Mouse (Mus musculus): ENCODE data around the gene Nprl3. TPM values are rescaled to one million over a fixed set of nuclear protein-coding genes. Genes with fewer than 3 reads are reported as not detected.

Nprl3 gene
- total RNA-seq, 4 experiments from 2014 or later = 55.3 to 63.7 (median 60.5) TPM

DNA sequence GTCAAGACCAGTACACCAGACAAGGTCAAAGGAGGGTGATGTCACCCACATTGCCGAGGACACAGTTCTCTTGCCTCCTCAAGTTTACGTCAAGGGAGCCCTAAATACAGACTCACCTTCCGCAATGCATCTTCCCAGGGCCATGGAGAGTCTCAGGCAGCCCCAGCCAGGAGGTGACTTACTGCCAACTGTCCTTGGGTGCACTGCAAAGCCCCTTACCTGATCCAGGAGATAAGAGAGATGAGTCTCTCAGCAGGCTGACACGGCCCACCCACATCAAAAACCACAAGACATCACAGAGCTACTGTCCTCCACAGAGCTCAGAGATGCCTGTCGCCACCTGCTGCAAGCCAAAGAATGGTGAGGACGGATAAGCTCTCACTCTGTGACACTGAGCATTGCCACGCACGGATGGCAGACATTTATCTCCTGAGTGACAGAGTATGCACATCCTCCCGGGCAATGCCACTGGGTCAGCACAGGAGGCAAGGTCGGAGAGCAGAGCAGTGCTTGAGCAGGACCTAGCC, 67.4 kb downstream of the Nprl3 start, which contains the start of gene Il9r:
Gene Il9r (minus strand): TSS at position 205 of the 527 bp plus-strand sequence.
- no peak for DNase-seq (ENCODE audit: low spot score in 2 of 2)

DNA sequence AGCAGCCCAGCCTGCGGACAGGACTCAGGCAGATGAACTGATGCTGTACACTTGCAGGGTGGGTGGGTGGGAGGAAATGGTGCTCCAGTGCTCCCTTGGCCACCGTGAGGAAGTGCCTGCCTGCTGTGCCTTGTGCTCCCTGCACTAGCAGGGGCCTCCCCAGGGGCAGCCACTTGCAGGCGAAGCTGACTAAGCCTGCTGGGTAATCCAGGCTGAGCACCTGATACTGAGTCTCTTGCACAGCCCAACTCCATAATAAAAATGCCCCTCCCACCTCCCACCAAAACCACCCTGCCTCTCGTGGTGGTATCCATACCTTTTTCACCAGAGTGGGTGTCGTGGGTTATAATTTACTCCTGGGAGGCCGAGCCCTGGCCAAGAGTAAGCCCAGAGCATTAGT, 68.3 kb downstream of the Nprl3 start:
- no peak for DNase-seq (ENCODE audit: low spot score in 2 of 2)

DNA sequence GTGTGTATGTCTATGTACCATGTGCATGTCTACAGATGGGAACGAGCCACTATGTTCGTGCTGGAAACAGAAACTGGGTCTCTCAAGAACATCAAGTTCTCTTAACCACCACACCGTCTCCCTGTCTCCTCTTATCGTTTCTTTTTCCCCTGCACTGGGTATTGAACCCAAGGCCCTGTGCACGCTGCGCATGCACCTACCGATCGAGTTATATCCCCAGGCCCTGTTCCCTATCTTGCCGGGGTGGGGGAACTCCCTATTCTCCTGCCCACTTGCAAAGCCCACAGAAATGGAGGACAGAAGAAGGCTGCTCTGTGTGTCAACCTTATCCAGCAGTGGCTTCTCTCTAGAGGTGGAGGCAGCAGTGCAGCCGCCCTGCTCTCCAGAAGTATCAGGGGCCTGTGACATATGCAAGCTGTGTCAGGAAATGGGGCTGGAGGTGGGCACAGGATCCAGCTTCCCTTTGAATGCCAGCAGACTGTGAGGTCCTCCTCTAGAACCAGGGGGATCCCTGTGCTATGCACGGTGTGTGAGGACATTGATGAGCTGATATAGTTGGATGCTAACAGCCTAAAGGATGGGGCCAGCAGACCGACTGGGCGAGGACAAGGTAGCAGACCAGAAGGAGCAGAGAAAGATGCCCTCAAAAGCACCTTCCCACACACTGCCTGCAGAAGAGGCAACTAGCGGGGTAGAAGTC, 69.1 kb downstream of the Nprl3 start:
- DNase-seq (ENCODE audit: low spot score in 2 of 2) = no peak

DNA sequence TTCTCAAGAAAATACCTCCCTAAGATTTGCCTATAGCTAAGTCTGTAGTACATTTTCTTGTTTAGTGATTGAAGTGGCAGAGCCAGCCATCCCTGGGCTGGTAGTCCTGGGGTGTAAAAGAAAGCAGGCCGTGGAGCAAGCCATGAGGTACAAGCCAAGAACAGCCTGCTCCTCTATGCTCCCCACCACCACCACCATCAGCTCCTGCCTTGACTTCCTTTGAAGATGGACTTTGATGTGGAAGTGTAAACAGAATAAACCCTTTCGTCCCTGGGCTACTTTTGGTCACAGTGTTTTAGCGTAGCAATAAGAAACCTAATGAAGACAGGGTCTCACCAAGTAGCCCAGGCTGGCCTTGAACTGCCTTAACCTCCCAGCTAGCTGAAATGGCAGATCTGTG, 69.7 kb downstream of the Nprl3 start:
- DNase-seq (ENCODE audit: low spot score in 2 of 2) = no peak

DNA sequence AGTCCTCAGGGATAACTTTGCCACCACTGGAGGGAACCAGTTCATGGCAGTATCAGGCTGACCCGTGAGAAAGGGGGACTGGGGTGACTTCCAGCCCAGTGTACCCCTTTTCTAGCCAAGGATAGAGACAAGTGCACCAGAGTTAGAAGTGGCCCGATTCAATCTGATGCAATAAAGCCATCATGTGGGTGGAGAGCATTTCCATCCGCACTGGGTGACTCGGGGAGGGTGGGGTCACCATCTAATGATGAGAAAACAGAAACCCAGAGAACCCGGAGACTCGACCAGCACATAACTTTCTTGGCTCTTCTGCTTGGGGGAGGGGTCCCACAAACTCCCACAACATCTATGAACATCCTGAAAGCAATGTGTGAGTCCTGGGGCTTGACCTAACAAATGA, 70.8 kb downstream of the Nprl3 start:
- no peak for DNase-seq (ENCODE audit: low spot score in 2 of 2)

DNA sequence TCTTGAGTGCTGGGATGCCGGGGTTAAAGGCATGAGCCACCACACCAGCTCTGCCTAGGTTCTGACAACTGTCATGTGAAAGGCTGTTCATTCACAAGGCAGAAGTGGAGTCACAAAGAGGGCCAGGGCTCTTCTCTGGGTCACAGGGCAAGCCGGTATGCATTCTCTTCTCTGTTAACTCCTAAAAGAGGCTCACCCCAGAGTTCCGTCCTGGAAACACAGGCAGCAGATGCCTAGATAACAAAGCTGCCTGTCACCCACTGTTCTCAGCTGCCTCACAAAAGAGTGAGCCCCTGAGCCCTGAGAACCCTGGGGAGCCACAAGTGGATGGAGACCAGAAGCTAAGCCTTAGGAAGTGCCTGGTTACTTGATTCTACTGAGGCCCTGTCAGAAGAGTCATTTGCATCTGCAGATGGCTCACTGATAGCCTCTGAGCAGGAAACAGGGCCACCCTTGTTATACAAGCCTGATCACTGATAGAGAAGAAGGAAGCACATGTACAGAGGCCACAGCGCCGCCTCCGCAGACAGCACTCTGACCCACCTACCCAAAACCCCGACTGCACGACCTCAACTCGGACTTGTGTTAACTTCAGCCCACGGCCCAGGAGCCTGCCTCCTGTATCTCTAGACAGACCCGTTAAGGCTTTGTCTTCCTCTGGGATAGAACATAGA, 71.5 kb downstream of the Nprl3 start:
- DNase-seq (ENCODE audit: low spot score in 2 of 2) = no peak

DNA sequence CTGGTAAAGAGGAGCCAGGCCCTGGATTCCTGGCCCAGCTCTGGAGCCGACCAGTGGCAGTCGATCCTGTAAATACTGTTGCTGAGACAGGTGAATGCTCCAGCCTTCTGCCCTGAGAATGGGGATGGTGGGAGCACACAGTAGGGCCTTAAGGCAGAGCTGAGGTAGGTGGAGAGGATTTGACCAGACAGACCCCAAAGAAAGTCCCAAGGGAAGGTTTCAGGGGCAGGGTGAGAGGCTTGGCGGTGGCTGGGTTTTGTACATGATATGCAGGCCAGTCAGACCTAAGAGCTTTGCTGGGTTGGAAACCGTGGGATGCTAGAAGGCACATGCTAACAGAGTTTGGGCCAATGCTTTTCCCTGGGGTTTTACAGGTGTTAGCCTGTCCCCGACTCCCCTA, 72.9 kb downstream of the Nprl3 start:
- DNase-seq (ENCODE audit: low spot score in 2 of 2) = no peak

DNA sequence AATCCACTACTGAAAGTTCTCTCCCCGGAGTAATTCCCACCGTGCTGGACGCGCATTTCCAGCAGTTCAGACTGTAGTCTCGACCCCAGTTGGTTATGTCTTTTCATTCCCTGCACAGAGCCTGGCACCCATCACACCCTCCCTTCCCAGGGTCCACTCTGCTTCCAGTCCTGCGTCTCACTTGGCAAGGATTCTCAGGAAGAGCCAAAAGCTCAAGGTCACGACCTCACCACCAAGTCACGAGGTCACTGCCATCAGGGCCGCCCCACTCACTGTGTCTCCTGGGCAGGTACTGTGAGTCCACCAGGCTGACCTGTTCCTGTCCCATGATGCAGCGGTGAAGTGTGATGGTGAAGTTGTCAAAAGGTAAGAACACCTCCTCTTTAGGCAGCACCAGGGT, 73.4 kb downstream of the Nprl3 start:
- no peak for DNase-seq (ENCODE audit: low spot score in 2 of 2)

DNA sequence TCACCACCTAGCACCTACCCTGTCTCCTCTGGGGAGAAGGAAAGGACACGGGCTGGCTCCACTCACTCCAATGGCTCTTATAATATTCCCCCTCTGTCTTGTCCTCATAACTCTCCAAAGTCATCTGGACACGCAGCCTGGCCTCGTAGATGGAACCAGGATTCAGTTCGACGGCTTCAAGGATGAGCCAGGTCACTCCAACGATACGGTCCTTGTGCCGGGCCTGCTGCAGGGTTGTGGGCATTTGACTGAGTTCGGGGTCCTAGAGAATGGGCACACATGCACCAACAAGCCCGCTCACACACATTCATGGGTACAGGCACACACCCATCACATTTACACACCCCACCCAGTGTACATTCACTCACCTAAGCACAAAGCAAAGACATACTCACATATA, 74.4 kb downstream of the Nprl3 start:
- no peak for DNase-seq (ENCODE audit: low spot score in 2 of 2)

DNA sequence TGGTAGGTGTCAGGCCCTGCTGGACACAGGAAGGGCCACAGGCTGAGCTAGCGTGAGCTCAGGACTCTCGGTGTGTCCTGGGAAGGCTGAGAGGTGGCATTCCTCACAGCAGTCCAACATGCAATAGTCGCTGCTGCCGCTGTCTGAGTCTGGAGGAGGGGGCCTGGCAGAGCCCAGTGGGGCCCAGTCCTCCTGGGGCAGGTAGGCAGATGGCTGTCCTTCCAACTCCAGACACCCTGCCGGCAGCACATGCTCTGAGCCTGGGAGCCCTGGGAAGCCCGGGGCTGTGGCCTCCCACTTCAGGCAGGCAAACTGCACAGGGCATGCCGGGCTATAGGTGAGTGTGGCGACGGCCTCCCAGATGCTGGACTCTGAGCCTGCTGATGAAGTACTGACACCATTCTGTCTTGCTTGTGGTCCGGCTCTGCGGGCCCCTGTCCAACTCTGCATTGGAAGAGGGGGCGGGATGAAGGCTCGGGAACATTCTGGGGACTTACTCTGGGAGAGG, 76.8 kb downstream of the Nprl3 start:
- no peak for DNase-seq (ENCODE audit: low spot score in 2 of 2)

DNA sequence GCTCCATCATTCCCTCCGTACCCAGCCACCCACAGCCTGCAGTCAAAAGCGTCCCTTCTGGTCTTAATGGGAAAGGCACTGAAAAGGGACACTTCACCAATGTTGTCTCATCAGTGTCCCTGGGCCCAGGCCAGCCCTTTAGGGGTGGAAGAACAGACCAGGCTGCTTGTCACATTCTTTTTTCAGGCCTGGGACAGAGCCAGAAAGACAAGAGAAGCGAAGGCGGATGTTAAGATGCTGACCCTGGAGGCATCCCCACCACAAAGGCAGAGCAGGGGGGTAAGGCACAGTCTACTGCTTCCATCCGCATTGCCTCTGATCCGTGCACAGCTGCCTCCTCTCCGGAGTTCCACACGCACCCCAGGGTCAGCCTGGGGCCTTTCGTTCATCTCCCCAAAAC, 77.4 kb downstream of the Nprl3 start:
- DNase-seq (ENCODE audit: low spot score in 2 of 2) = no peak

DNA sequence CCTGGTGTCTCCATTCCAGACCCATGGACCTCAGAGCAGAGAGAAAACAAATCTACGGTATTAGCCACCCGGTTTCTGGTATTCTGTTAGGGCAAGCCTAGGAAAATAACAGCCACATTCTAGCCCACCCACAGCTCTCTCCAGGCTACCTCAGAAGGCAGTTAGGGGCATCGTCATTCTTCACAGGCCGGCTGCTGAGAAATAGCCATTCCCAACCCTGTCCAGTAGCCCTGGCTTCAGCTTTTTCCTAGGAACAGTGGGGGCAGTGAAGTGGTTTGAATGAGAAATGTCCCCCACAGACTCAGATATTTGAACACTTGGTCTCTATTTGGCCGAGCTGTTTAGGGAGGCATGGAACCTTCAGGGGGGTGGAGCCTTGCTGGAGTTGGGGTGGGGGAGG, 78.1 kb downstream of the Nprl3 start:
- no peak for DNase-seq (ENCODE audit: low spot score in 2 of 2)

DNA sequence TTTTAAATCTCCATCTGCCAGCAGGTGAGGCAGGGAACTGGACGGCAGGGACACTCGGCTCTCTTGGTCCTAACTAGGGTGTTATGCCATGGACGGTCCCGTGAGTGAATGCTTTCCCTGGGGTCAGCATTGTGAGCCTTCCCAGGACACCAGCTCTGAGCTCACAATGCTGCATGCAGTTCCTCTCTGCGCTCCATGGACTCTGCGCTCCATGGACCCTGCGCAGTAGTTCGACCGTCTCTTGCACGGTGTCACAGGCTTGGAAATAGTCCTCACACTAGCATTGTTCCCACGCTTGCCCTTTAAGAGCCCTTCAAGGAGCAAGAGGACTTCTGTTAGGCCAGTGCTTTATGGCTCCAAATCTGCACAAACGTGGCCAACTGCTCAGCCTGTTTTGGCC, 78.6 kb downstream of the Nprl3 start:
- DNase-seq (ENCODE audit: low spot score in 2 of 2) = no peak

DNA sequence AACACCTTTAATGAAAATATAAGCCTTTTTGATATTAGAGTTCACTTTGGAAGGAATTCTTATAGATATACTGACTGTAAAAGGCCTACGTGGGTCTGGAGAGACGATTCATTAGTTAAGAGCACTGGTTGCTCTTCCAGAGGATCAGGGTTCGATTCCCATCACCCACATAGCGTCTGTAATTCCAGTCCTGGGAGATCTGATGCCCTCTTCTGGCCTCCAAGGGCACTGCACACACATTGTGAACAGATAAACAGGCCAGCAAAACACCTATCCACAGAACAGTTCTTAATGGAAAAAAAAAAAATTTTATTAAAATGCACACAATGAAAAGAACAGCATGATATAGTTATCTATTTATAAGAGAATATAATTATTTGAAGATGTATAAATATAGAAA, 80.3 kb downstream of the Nprl3 start:
- no peak for DNase-seq (ENCODE audit: low spot score in 2 of 2)

DNA sequence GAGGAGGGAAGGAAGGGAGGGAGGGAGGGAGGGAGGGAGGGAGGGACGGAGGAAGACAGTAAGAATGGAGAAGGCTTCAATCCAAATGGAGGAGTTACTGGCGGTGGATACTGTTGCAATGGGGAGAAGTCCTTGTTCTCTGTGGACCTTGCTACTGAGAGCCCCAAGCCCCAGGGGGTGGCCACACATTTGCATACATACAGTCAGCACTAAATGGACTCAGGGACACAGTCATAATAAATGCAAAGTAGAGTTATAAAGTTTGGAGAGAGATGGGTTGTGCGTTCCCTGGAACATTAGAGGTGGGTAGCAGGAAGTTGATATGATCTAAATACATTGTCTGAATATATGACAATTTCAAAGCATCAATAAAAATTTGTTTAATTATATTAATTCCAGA, 81.5 kb downstream of the Nprl3 start:
- no peak for DNase-seq (ENCODE audit: low spot score in 2 of 2)

DNA sequence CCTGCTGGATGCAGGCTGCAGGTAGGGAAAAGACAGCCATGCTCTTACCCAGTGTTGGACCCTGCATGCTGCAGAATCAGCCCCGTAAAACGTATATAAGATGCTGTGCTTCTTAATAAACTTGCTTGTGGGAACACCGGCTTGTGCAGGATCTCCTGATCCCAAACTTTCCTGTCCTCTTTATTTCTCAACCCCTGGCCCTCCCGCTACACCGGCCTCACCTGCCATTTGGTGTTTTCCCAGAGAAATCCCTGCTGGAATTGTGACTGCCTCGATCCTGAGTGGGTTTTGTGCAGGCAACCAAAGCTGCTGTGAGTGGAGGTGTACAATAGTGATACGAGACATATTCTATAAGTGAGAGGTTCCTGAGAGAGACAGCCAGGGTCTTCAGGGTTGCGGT, 83.0 kb downstream of the Nprl3 start:
- DNase-seq (ENCODE audit: low spot score in 2 of 2) = no peak

DNA sequence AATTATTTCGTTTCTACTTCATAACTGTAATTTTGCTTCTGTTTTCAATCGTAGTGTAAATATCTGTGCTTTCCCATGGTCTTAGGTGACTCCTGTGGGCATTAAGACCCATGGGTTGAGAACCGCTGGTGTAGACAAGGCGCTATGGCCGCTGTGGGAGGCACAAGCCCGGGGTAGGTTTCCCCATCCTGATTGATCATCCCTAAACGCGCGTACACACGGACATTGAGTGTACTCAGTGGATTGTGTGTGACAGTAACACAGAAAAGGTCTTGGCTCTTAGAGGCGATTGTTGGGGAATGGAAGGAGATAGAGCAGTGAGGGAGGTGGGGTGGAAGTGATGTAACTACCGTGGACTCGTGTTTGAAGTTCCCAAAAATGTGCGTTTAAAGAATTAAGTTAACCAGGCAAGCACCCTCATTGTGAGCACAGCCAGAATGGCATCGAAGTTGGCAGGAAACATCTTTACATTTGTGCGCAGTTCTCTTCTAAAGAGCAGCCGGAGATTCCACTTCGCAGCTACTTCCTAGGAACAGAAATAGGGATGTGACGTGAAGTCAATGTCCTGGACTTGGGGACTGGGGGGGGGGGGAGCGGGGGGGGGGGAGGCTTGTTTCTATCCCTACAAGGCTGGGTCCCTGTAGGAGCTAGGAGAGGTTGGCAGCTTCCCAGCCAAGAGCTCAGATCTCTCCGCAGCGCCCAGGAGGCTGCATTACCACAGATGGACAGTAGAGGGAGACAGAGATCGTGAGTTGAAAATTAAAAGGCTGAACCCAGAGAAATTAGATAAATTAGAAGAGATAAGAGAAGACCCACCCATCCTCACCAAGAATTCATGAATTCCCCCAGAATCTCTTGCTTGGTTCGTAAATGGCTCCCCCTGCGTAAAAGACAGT, 85.3 kb downstream of the Nprl3 start:
- peak; percentile 59 to 83 for DNase-seq (ENCODE audit: low spot score in 2 of 2)

DNA sequence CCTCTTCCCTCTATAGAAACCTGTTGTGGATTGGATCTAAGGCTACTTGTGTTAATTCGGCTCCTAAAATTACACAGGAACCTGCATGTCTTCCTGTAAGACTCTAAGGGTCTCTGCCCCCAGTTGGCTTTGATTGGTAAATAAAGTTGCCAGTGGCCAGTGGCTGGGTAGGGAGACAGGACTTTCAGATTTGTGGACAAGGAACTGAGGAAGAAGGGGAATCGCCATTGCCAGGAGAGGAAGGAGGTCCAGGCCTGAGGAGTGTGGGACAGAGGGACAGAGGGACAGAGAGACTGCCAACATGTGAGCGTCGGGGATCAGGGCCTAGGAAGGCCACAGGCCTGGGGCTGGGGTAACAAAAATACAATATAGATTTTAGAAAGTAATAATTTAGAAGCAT, 86.3 kb downstream of the Nprl3 start:
- DNase-seq (ENCODE audit: low spot score in 2 of 2) = no peak

DNA sequence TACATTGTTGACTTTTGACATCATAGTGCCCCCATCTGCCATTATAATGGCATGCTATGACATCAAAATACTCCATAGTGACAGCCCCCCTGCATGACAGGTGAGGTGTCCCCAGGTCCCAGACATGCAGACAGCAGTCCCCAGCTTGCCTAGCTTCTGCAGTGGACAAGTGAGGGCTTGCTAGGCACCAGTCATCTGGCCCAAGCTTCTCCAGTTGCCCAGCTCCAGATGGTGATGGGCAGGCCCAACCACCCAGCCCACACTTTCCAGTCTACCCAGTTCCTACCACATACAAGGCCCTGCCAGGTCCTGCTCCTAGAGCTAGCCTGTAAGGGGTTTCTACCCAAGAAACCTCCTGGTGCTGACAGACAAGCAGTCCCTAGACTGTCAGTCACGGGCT, 89.0 kb downstream of the Nprl3 start:
- no peak for DNase-seq (ENCODE audit: low spot score in 2 of 2)

Data from left cerebral cortex, adult 8-10 months (tissue).